9 mouse cellular contexts compared by ENCODE assay signal in the genomic region with DNA sequence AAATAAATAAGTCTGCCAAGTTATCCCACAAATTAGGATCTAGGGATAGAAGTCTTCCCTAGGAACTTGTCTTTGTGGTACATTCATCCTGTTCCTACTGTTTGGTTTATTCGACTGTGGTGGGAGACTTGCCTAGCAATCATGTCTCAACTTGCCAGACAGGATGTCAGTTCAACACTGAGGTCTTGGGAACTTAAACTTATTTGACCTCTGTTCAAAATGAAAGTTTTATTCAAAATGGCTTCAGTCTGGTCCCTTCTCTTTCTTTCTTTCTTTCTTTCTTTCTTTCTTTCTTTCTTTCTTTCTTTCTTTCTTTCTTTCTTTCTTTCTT. TPM values are rescaled to one million over a fixed set of nuclear protein-coding genes. Genes with fewer than 3 reads are reported as not detected.
DNase-seq lines count a peak whose midpoint lies in the region; ATAC-seq and TF ChIP-seq lines count a peak whose summit lies in the region.
"Had no signal": no experiment of that assay in that cellular context is flagged by ENCODE, and none has a peak within 500 bp of the region (broad histone marks: within the 10 kb centered on the region; RNA-seq: fewer than 3 reads in every experiment).

No protein-coding gene starts in this region.

- no peaks in the 10 kb centered on the region for H3K27me3 ChIP-seq in E14TG2a.4 (ENCODE audit: insufficient read depth, low read length)
- no peaks in the 10 kb centered on the region for H3K27me3 ChIP-seq in heart, postnatal 0 days (ENCODE audit: control insufficient read depth, insufficient read depth, low read length)

- ATAC-seq in heart, postnatal 0 days (ENCODE audit: insufficient read depth, low read depth) = no peak; the same call in 1 of the 2 replicates
- 0 out of 2 replicates have a peak, but pooled peaks have one; percentile 15 for ATAC-seq in megakaryocyte progenitor cell, adult 5-6 weeks (replicated peaks; ENCODE audit: poor library complexity)

- H3K4me2 ChIP-seq in heart, postnatal 0 days (ENCODE audit: low read depth, low read length) = peak overlapping the region; percentile 79

- peak overlapping the region; percentile 59 for H3K4me3 ChIP-seq in E14TG2a.4 (replicated peaks; ENCODE audit: low read length)
- peak overlapping the region; percentile 69 for H3K4me3 ChIP-seq in heart, postnatal 0 days (ENCODE audit: low read depth, low read length)

- peak overlapping the region; percentile 78 for H3K27ac ChIP-seq in heart, postnatal 0 days (ENCODE audit: low read depth)

- peaks cover 43% of the 10 kb centered on the region for H3K36me3 ChIP-seq in E14TG2a.4 (ENCODE audit: insufficient read depth, low read length)
- H3K36me3 ChIP-seq in heart, postnatal 0 days (replicated peaks; ENCODE audit: control insufficient read depth, insufficient read depth, low read length) = no peaks in the 10 kb centered on the region

- WGBS in heart, postnatal 0 days = 17% methylated on average over 1 of the region's 1 CpGs

- DNase-seq in heart, adult 8-10 months (ENCODE audit: low spot score) = peak; percentile 32
- DNase-seq in heart, postnatal 36 days = no peak
- DNase-seq in heart, postnatal 0 days (ENCODE audit: low spot score) = no peak
- no peak for DNase-seq in right cerebral cortex, postnatal 10 days (ENCODE audit: low spot score in 2 of 2)
- DNase-seq in urinary bladder, postnatal 25 days (ENCODE audit: low spot score) = no peak
- DNase-seq in testis, postnatal 14 days (ENCODE audit: low spot score) = no peak

- no peak for TF ChIP-seq CTCF in E14TG2a.4 (conservative IDR thresholded peaks at IDR 0.05; ENCODE audit: low read length)
- TF ChIP-seq CTCF in heart, postnatal 0 days (IDR thresholded peaks at IDR 0.05; ENCODE audit: low read depth) = no peak

- no peak for TF ChIP-seq EP300 in heart, postnatal 0 days (IDR thresholded peaks at IDR 0.05; ENCODE audit: low read depth)

- intact Hi-C loops in heart, postnatal 36 days (cut with DNase I) = loop anchor here (5.0 kb wide), 1 partner anchor 209 kb away; no protein-coding TSS in a partner anchor

- peak overlapping the region; percentile 70 for H3K9ac ChIP-seq in heart, postnatal 0 days (replicated peaks; ENCODE audit: low read depth, low read length)

- H3K9me3 ChIP-seq in E14TG2a.4 (ENCODE audit: low read length) = no peaks in the 10 kb centered on the region
- H3K9me3 ChIP-seq in heart, postnatal 0 days (replicated peaks; ENCODE audit: control insufficient read depth, low read length) = no peaks in the 10 kb centered on the region

- H3K4me1 ChIP-seq in E14TG2a.4 (replicated peaks; ENCODE audit: low read depth, low read length) = peaks cover 49% of the 10 kb centered on the region
- no peaks in the 10 kb centered on the region for H3K4me1 ChIP-seq in heart, postnatal 0 days (ENCODE audit: control insufficient read depth, insufficient read depth)

RNA-seq across cellular contexts. Expression of a gene that starts 0.7 kb away (rescaled TPM):
- total RNA-seq in heart, adult 8-10 months (2022) = 1 to 10 TPM; 1.7 to 5.5 (median 4.9) TPM
- total RNA-seq in heart, postnatal 36 days (2021) = 1 to 10 TPM; 6.3 to 8.0 TPM
- 21.0 and 30.9 TPM in 2 replicates for total RNA-seq in heart, postnatal 0 days (2014; rRNA removed; ENCODE audit: low replicate concordance)
- 3.9 and 4.2 TPM in 2 replicates for polyA plus RNA-seq in heart, postnatal 0 days (2015; fragmentation: Nextera tagmentation; extraction: Ambion mirVana)
- 23.6 and 23.7 TPM in 2 replicates for total RNA-seq in megakaryocyte progenitor cell, adult 5-6 weeks (2015)
- 15.0 and 16.7 TPM in 2 replicates for total RNA-seq in megakaryocyte progenitor cell, adult 5-6 weeks (2017)

RNA-seq across cellular contexts. Expression of a gene that starts 6.9 kb away (rescaled TPM):
- not detected for total RNA-seq in heart, adult 8-10 months (2022)
- total RNA-seq in heart, postnatal 36 days (2021) = not detected
- 0.15 TPM in 1 of 2 replicates, not detected in the other for total RNA-seq in heart, postnatal 0 days (2014; rRNA removed; ENCODE audit: low replicate concordance)
- polyA plus RNA-seq in heart, postnatal 0 days (2015; fragmentation: Nextera tagmentation; extraction: Ambion mirVana) = 0.05 and 0.26 TPM in 2 replicates
- 9.5 and 10.8 TPM in 2 replicates for total RNA-seq in megakaryocyte progenitor cell, adult 5-6 weeks (2015)
- 4.2 and 6.7 TPM in 2 replicates for total RNA-seq in megakaryocyte progenitor cell, adult 5-6 weeks (2017)

RNA-seq across cellular contexts. Expression of a gene that starts 23.3 kb away (rescaled TPM):
- total RNA-seq in heart, adult 8-10 months (2022) = not detected
- total RNA-seq in heart, postnatal 36 days (2021) = not detected
- not detected in 2 replicates for total RNA-seq in heart, postnatal 0 days (2014; rRNA removed; ENCODE audit: low replicate concordance)
- 0.18 and 0.41 TPM in 2 replicates for polyA plus RNA-seq in heart, postnatal 0 days (2015; fragmentation: Nextera tagmentation; extraction: Ambion mirVana)
- not detected in 2 replicates for total RNA-seq in megakaryocyte progenitor cell, adult 5-6 weeks (2015)
- not detected in 2 replicates for total RNA-seq in megakaryocyte progenitor cell, adult 5-6 weeks (2017)
- total RNA-seq: granulocyte monocyte progenitor cell, adult 5-6 weeks had no signal

RNA-seq across cellular contexts. Expression of a gene that starts 49.4 kb away (rescaled TPM):
- total RNA-seq in heart, adult 8-10 months (2022) = not detected
- total RNA-seq in heart, postnatal 36 days (2021) = not detected
- not detected in 2 replicates for total RNA-seq in heart, postnatal 0 days (2014; rRNA removed; ENCODE audit: low replicate concordance)
- not detected in 2 replicates for polyA plus RNA-seq in heart, postnatal 0 days (2015; fragmentation: Nextera tagmentation; extraction: Ambion mirVana)
- total RNA-seq in megakaryocyte progenitor cell, adult 5-6 weeks (2015) = not detected in 2 replicates
- not detected in 2 replicates for total RNA-seq in megakaryocyte progenitor cell, adult 5-6 weeks (2017)
- total RNA-seq: granulocyte monocyte progenitor cell, adult 5-6 weeks had no signal
